Mouse (Mus musculus): ENCODE measurements at regions not wholly inside any gene's neighbourhood (a gene's known extent, or its start where the extent isn't known, plus 50 kb on each side); places are given as distances from the start of the nearest gene placed in this dataset.

DNA sequence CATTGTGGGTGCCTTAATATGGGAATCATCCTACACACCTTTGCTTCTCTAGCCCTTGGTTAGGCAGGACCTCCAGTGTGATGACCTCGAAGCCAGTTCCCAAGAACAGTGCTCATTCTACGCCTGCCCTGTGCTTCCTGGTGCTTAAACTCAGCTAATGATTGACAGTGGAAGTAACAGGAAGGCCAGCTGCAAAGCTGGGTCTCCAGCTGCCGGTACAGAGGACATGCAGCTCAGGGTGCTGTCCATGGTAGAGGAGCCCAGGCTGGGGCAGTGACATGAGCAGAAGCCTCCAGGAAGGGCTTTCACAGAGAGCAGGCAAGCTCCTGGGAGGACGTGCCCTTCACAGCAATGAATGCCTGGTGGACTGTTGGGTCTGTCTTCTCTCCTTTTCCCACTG lies 293.6 kb downstream of the 3100002H09Rik start:
- no peak for DNase-seq

DNA sequence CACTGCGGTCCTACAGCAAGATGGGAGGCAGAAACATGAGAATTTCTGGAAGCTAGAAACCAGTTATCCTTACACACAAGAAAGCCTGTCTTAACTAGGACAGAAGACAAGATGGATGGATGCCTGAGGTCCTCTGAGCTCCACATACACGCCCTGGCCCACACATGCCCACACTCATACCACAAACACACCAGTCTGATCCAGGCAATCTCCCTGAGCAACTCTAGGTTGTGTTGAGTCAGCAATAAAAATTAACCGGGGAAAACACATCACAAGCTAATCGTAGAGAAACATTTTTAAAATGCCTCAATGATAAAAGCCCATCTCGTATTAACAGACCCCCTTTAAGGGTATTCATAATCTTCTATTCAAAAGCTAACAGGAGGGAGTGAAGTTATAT lies 298.9 kb downstream of the 3100002H09Rik start:
- no peak for DNase-seq

DNA sequence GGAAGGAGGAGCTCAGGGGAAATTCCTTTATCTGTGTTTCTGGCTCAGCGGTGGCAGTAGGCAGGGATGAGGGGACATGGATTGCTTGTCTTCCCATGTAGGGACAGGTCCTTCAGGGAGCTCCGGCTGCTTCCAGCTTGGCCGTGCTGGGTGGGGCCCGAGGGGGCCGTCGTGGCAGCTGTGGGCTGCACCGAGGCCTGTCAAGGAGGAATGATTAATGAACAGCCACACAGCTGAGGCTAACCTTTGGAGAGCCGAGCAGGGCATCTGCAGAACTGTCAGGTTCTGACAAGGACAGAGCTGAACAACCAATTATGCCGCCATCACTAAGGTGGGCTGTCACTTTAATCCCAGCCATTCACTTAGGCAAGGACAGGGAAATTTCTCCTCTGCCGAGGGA lies 300.0 kb downstream of the 3100002H09Rik start:
- no peak for DNase-seq

DNA sequence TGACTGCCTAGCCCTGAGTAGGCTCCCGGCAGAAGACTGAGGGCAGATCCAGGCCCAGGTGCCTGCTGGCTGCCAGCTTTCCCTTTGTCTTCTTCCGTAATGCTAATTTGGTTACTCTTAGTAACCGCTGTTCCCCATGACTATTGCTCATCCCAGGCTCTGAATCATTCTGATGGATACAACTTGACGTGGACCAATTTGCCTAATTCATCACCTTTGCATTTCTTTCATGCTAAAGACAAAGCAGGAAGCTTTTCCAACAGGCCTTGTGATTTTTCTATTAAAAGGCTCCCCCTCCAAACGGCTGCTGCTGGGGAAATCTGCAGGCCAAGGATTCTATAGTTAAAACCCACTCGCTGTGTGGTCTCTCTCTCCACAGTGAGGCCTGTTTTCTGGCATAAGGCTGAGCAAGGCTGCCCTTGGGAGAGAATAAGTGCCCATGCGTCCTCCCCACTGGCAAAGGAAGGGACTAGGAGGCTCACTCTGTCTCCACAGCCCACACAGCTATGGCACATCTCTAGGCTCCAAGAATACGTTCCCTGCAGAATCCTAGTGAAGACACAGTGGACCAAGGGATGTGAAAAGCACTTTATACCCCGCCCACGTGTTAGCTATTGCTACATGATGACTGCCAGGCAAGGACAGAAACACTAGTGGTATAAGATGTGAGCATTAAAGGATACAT lies 304.6 kb downstream of the 3100002H09Rik start:
- no peak for DNase-seq

DNA sequence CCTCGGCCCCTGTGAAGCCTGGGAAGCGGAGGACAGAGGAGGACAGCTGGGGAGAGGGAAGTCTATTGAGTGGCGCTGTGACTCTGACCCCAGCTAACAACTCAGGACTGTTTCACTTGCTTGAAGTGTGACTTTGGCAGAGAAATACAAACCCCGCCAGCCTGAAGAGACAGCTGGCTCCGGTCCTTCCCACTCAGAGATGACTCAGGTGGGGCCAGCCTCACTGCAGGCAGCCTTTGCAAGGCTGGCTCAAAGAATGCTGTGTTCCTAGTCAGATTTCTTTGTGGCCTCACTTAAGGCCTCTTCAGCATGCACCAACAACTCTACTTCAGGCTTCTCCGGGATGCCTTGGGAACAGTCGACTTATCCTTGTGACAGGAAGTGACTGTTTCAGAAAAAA lies 307.7 kb downstream of the 3100002H09Rik start:
- no peak for DNase-seq

DNA sequence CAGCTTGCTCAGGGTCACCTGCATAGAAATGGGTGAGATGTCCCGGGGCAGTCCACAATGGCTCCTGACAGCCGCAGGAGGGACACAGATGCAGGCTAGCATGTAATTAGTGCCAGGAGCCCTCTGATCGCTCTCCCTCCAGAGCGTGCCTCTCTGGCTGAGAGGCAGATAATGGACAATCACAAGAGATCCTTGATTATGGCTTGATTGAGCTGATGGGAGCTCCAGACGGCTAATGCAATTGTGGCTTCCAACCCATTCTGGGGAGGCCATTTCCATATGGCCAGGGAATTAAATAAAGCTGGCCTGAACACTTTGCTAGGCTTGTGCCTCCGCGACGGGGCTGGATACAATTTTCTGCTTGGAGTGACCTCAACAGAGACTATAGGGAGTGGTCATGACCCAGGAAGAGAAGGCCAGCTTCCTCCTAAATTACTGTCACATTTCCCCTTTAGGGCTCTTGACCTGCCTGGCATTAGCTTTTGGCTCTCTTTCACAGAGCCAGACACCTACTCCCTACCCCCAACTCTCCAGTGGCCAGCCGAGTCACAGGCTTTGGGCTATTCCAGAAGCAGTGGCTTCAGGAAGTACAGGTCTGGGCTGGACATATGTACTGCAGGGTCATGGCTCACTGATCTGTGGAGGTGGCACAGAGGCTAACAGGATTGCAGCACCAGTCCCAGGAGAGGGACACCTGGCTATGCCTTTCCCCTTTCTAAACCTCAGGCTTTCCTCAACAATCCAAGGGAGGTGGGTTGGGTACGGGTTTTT lies 311.8 kb downstream of the 3100002H09Rik start:
- no peak for DNase-seq

DNA sequence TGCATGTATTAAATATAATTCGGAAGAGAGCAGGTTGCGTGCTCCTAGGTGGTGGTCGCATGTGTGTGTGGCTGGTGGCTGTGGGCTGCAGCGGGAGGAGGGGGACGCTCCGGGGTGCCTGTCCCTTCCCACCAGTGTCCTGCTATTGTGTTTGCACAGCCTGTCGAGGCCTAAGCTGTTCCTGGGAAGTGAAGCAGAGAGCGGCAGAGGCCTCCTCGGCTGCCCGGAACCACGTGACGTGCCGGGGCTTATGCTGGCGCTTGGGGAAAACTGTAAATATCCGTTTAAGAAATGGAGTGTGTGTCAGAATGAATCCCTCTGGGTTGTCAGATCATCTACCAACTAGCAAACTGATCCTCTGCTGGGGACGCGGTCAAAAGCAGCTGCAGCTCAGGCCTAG lies 318.3 kb downstream of the 3100002H09Rik start:
- DNase-seq = no peak

DNA sequence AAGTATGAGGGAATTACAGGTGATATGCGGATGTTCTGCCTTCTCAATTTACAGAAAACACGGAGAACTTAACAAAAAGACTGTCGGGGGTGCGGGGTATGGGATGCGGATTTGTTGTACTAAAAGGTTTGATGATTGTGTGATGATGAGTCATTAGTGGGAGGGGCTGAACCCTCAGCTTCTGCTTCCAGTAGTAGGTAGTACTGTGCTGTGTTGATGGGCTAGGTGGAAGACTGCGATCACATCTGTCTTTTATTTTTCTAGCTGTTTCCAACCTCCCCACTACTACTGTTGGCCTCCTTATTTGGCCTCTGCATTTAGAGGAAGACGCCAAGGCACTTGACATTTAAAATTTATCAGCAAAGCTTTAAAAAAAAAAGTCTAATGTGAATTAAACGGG lies 318.8 kb downstream of the 3100002H09Rik start:
- no peak for DNase-seq

DNA sequence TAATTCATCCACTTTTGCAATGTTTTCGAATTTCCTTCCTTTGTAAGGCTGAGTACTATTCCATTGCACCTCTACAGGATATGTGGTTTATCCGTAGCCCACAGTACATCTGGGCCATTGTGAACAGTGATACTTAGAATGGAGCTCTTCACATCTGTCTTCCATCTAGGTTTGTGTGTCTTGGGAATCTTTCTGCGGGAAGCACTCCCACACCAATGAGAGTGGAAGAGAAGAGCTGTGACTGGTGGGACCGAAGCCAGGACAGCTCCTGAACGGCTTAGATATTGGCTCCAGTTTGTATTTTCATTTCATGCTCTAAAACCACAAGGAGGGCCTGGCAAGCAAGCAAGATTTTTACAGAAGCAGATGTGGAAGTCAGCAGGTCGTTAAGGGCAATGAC lies 323.1 kb downstream of the 3100002H09Rik start:
- no peak for DNase-seq

DNA sequence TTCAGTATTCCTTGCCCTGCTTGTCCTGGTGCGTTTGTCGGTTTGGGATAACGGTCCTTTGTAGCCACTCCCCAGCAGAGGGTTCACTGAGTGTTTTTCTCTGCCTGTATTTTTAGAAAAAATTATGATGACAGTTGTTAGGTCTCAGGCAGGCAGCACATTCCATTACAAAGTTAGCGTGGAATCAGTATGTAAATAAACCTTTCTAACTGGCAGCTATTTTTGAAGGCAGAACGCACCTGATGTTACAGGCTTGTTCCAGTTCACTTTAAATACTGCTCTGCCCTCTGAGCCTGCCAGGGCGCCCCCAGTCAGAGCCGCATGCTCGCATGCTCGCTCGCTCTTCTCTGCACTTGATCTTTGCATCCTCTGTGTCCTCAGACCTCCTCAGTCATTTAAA lies 331.9 kb downstream of the 3100002H09Rik start:
- DNase-seq = no peak

DNA sequence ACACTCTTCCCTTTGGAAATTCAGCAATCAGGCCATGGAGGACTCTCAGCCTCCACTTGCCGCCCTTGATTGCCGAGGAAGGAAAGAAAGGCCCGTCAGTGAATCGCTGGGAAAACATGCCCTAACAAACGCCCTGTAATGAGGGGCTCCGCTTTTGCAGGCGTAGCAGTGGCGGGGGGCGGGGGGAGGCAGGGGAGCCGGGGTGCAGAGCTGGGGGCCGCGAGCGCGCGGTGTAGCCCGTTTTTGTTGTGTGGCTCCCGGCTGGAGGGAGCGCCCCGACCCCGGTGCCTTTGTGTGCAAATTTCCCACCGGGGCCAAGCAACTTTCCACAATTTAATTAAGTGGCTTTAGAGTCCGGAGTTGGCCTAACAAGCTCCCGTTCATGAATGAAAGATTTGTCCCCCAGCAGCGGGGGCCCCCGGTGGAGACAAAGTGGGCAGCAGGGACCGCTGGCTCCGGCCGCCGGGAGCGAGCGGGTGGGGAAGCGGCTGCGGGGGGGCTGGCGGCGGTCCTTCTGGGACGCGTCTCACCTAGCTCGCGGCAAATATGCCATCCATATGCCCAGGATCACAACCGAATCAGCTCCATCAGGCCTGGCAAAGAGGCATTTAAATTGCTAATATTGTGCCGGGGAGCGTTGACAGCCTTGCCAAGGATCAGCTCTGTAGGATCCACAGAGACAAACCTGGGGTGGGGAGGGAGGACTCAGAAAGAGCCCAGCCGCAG lies 333.0 kb downstream of the 3100002H09Rik start:
- DNase-seq = no peak

DNA sequence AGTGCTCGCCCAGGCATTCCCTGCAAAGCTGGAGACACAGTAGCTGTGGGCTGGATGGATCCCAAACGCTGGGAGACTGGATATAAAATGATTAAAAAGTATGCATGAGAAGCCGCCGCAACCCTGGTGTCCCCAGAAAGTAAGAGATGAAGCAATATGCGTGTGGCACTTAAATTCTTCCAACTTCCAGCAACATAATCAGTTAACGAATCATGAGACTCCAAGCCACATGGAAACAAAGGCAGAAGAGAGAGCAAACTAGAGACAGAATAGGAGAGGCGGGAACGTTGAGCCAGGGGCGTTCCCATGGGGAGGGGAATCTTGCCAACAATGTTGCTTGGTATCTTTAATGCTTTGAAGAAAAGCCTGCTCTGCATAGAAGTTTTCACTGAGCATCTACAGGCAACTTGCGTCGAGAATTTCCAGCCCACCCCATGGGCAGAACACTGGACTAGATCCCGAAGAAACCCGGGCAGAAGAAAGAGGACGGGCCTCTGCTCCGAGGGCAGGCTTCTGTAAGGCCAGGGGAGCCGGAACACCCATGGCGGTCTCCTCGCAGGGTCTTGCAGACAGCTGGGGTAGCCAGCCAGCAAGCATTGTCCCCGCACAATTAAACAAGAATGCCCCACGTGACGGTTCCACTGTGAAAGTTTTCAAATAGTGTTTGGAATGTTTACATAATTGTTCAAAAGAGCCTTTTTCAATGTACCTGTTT lies 333.7 kb downstream of the 3100002H09Rik start:
- no peak for DNase-seq

DNA sequence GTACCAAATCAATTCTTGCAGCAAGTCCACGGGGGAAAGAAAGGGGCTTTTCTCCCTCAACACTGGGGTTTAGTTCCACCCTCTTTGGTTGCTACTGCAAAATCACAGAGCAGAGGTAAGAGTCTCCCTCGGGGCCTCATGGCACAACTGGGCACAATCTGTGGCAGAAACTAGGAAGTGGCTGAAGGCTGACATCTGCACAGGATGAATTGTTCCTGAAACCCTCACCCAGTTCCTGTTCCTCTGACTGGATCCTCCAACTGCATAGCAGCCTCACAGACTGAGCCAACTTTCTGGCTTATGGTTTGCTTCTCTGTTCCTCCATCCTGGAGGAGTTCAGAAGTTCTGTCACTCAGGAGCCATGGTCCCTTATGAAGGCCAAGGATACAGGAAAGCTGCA lies 338.6 kb downstream of the 3100002H09Rik start:
- DNase-seq = no peak

DNA sequence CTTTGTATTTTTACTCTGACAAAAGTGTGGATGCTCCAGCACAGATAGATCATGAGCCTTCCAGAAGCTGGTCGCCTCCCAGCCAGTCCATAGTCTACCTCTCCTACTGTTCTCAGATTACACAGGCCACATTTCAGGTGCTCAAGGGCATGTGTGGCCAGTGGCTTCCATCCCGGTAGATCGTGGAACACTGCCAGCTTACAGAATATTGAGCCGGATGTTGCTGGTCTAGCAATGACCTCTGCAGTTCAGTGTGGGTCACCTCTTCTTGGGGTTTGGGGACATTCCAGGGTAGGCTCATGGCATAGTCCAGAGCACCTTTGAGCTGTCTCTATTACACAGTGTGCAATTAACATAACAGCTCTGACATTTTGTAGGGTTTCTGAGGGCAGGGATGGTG lies 342.2 kb downstream of the 3100002H09Rik start:
- no peak for DNase-seq

DNA sequence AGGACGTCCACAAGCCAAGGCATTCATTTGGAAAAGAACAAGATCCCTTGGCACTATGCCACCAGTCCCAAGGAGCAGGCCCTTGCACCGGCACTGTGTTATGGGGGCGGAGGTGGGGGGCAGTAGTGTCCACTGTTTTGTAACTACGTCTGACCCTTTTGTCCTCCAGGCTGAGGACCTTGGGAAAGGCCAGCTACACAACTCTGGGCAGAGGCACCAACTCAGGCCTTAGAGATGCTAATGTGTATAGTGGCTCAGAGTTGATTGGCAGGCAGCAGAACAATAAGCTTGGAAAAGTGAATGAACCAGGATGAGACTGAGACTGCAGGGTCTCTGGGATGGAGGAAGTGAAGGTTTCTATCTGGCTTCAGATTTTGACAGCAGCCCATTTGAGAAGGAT lies 344.0 kb downstream of the 3100002H09Rik start:
- DNase-seq = no peak

DNA sequence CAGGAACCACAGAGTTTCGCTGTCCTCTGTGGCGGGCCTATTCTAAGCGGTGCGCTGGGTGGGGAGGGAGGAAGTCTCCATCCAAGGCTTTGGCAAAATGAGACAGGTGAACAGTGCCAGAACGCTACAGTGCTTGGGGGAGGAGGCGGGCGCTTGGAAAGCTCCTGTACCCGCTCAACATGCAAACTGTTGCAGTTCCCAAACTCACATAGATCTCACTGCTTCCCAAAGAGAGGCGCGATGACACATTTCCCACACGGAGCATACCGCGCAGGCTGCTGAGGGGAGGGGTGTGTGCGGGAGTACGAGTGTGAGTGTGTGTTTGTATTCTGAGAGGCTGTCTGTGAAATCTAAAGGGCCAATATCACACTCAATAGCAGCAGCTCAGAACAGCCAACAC lies 345.1 kb downstream of the 3100002H09Rik start:
- no peak for DNase-seq

DNA sequence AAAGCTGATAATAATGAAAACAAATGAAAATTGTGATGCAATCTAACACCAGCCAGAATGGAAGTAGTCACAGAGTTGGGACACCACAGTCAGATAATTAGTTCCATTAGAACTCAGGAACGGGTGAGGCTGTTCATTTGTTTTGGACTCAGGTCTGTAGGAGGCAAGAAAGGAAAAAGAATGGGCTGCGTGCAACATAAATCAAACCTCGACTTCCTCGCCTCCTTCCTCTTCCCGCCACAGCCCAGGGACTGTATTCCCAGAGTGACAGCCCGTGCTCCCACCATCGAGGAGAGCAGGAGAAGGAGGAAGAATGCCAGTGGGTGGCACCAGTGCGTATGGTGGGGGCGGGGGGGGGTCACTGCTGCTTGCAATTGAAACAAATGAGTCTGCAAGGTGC lies 339.2 kb upstream of the 4930535I16Rik start:
- DNase-seq = no peak

DNA sequence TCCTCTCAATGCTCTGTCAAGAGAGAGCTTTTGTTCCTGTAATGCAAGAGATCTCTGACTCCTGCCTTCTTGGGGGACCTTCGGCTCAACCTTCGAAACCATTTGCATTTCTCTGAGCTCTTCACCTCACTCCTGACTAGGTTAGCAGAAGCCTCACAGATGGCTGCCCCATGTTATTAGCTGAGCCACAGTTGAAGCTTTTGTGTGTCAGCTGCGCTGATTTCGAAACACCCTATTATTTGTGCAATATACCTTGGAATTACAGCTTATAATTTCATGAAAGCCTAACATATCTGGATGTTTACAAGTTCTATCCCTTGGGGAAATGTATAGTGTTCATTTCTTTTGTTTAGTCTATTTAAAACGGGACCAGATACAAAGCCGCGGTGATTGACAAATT lies 338.7 kb upstream of the 4930535I16Rik start:
- no peak for DNase-seq

DNA sequence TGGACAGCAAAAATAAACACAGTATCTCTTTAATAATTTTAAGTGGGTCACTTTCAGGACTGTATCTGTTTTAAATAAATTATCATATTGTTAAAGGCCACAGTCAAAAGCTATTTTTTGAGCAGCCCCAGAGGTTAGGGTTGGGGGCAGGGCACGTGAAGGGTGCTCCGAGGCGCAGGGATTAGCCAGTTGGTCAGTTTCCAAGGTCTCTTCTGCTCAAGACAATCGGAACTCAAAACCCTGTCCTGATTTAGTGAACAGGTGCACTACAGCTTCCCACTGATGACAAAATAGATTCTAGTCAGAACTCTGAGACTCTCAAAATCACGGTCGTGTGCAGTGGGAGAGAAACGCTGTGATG lies 337.3 kb upstream of the 4930535I16Rik start:
- no peak for DNase-seq

DNA sequence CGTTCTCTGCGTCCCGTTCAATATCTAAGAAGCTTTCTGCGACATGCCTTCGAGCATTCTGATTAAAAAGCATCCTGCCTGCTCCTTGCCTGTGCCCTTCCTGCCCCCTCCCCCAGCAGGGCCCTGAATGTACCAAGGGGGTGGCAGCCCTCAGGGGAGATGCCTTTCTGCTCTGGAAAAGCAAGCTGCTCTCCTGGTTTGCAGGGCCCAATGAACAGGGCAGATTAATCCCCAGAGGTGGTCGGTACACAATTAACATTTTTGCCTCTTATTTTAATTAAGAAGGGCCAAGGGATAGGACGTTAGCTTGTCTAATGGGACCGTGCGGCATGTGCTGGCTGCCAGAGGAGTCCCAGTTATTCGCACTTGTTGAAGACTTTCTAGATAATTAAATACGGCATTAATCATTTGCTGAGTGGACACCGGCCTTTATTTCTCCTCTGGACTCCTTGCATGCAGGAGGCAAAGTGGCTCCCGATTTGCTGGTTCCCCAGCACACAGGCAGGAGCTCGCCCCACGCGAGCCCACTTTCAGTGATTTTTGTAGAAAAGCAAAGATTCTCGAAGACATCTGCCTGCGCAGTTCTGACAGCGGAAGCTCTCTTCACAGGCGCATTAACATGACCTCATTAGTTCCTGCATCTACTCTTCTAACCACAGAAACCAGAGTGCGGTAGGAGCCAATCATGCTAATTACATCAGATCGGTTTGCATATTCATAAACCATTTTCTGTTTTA lies 336.8 kb upstream of the 4930535I16Rik start:
- no peak for DNase-seq

DNA sequence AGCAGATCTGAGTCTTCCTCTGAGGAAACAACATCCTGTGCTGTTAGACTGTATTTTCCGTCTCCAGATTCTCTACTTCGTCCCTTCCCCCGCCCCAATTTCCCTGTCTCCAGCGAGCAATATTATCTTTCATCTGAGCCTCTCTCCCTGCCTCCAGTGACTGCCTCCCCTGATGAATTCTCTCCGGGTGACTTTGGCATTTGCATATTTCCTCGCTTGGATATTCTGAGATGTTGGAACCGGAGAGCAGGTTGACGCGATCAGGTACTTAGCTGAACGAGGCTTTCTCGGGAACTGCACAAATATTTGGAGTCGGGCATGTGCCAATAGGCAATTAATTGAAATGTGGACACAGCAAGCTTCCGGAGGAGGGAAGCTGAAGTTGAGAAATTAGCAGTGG lies 323.8 kb upstream of the 4930535I16Rik start:
- DNase-seq = no peak

DNA sequence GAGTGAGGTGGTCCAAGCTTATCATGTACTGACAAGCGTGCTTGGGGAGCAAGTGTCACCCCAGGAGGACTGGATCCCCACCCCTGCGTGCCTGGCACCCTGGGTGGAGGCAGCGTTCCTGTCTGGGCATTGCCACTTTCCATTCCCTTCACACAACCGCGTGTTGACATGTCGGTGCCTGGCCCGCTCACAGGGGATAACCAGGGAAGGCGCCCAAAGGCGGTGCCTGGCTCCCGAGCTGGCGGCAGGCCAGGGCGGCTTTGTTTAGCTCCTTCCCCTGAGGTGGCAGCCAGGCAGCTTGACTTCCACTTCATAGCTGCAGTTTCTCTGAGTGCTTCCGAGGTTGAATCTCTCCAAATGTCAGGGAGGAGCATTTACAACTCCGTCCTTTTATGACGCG lies 318.7 kb upstream of the 4930535I16Rik start:
- no peak for DNase-seq

DNA sequence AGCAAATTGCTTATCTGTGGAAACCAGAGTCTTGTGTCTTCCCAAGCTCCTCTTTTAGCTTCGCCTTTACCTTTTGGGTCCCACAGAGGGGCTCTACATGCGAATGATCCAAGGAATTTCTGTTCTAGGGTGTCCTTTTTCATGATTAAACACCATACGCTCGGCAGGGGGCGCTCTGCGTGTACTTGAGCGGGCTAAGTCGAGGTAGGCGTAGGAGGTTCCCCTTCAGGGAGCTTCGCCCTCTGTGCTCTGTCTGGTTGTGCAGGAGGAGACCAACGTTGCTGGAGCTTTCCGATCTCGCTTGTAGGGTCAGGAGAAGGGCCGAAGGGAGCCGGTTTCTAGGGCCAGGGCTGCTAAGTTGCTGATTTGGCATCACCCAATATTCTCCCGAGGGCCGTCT lies 310.7 kb upstream of the 4930535I16Rik start:
- DNase-seq = peak; percentile 62
